Mouse (Mus musculus): ENCODE results near the gene Tpra1.

GRCm38 (mm10) chr6:88957801-88958211 lies 55.8 kb downstream of the Tpra1 start:
- TF ChIP-seq CTCF (IDR thresholded peaks at IDR 0.05; ENCODE audit: low read depth) (no peak), EP300 (IDR thresholded peaks at IDR 0.05; ENCODE audit: low read depth) (no peak)
